Comparison of ENCODE assay signal across 14 mouse cellular contexts in genomic region chr7:50374876-50375275, GRCm38 (mm10).
DNase-seq lines count a peak whose midpoint lies in the region; ATAC-seq and TF ChIP-seq lines count a peak whose summit lies in the region.
"Had no signal": no experiment of that assay in that cellular context is flagged by ENCODE, and none has a peak within 500 bp of the region (broad histone marks: within the 10 kb centered on the region; RNA-seq: fewer than 3 reads in every experiment).

No protein-coding gene starts in this region.

- H3K9ac ChIP-seq in midbrain, postnatal 0 days (replicated peaks; ENCODE audit: low read length, poor library complexity, severe bottlenecking), result no peak overlapping the region
- H3K9ac ChIP-seq: limb, embryonic 13.5 days; midbrain, embryonic 13.5 days had no signal

- TF ChIP-seq CTCF in midbrain, postnatal 0 days (IDR thresholded peaks at IDR 0.05), result no peak

- no peak overlapping the region for H3K27ac ChIP-seq in midbrain, postnatal 0 days (ENCODE audit: low read depth, low read length)
- H3K27ac ChIP-seq: gastrocnemius, adult 2 months; heart, embryonic 10.5 days; limb, embryonic 13.5 days; midbrain, embryonic 13.5 days had no signal

- H3K4me2 ChIP-seq in midbrain, postnatal 0 days (ENCODE audit: low read depth, low read length, poor library complexity, severe bottlenecking), result no peak overlapping the region
- H3K4me2 ChIP-seq: limb, embryonic 13.5 days; midbrain, embryonic 13.5 days had no signal

- 83% methylated on average over 4 of the region's 4 CpGs for WGBS in midbrain, postnatal 0 days

- peak; percentile 26 to 29 for DNase-seq in frontal cortex, postnatal 10 days (ENCODE audit: low spot score in 2 of 2)
- peak; percentile 63 for DNase-seq in layer of hippocampus, adult 9-10 months (ENCODE audit: low spot score)
- DNase-seq in left cerebral cortex, postnatal 10 days (ENCODE audit: extremely low spot score in 1 of 2, low spot score in 2 of 2), result peak; percentile 35 to 56
- DNase-seq in right cerebral cortex, postnatal 4 days, result peak; percentile 21
- no peak for DNase-seq in midbrain, postnatal 0 days (ENCODE audit: low spot score)
- DNase-seq in cerebellum, adult 9-11 months, result no peak
- DNase-seq in heart, postnatal 25 days (ENCODE audit: low spot score), result no peak
- DNase-seq: cerebellum, adult 18-20 months; embryo, embryonic 11 days; gastrocnemius, adult 2 months; heart, postnatal 36 days had no signal

- H3K4me3 ChIP-seq in midbrain, postnatal 0 days (ENCODE audit: low read depth, low read length), result no peak overlapping the region
- H3K4me3 ChIP-seq: gastrocnemius, adult 2 months; heart, embryonic 10.5 days; limb, embryonic 13.5 days; midbrain, embryonic 13.5 days had no signal

- H3K9me3 ChIP-seq in midbrain, postnatal 0 days (ENCODE audit: low read length), result no peaks in the 10 kb centered on the region
- H3K9me3 ChIP-seq: heart, embryonic 10.5 days; limb, embryonic 13.5 days; midbrain, embryonic 13.5 days had no signal

- no peaks in the 10 kb centered on the region for H3K36me3 ChIP-seq in midbrain, postnatal 0 days (ENCODE audit: insufficient read depth, low read length)
- H3K36me3 ChIP-seq: heart, embryonic 10.5 days; limb, embryonic 13.5 days; midbrain, embryonic 13.5 days had no signal

- ATAC-seq in midbrain, postnatal 0 days (ENCODE audit: low FRiP score), result no peak
- ATAC-seq: midbrain, embryonic 13.5 days had no signal

- intact Hi-C loops in left cerebral cortex, postnatal 10 days (cut with DNase I), result no loop called here
- intact Hi-C loops in heart, postnatal 25 days (cut with DNase I), result no loop called here

- H3K27me3 ChIP-seq in midbrain, postnatal 0 days (ENCODE audit: insufficient read depth, low read length), result no peaks in the 10 kb centered on the region
- H3K27me3 ChIP-seq: limb, embryonic 13.5 days; midbrain, embryonic 13.5 days had no signal

- H3K4me1 ChIP-seq in midbrain, postnatal 0 days (ENCODE audit: insufficient read depth, low read length), result no peaks in the 10 kb centered on the region
- H3K4me1 ChIP-seq: heart, embryonic 10.5 days; limb, embryonic 13.5 days; midbrain, embryonic 13.5 days had no signal

Comparison
In these comparisons a context has a peak if more than half of its experiments do, and no peak if none do; other contexts are left out.
1. DNase-seq: peak in frontal cortex, postnatal 10 days (2 of 2), layer of hippocampus, adult 9-10 months (single experiment), left cerebral cortex, postnatal 10 days (2 of 2) and right cerebral cortex, postnatal 4 days (single experiment); none in midbrain, postnatal 0 days (single experiment), cerebellum, adult 9-11 months (single experiment) and heart, postnatal 25 days (single experiment).